Mouse (Mus musculus) heart, postnatal 0 days (tissue): ENCODE data around the gene Foxp1. TPM values are rescaled to one million over a fixed set of nuclear protein-coding genes. Genes with fewer than 3 reads are reported as not detected.

Experiments used
- ATAC-seq: fragments of 200-750 bp; cut with Nextera tagmentation; 2 replicates; pipeline ENCODE4 v1.8.0; 2017; ENCODE audit warnings: low read depth, moderate number of reproducible peaks, moderate library complexity; ENCODE audit not compliant: insufficient read depth
- DNase-seq: peaks from one replicate; pipeline ENCODE4 v3.0.0-alpha.2; 2016; ENCODE audit warnings: low spot score
- H3K27ac ChIP-seq: fragments of 300-500 bp; sonication (generic); 2 replicates; pipeline ENCODE4 v1.5.1; 2014; ENCODE audit warnings: low read depth, mild to moderate bottlenecking
- H3K27me3 ChIP-seq: fragments of 300-500 bp; sonication (generic); 2 replicates; pipeline ENCODE4 v1.6.1; 2014; ENCODE audit warnings: low read length, mixed read lengths; ENCODE audit not compliant: control insufficient read depth, insufficient read depth
- H3K36me3 ChIP-seq: fragments of 300-500 bp; sonication (generic); replicated peaks from 2 replicates; pipeline ENCODE4 v1.6.1; 2014; ENCODE audit warnings: low read length, mixed read lengths; ENCODE audit not compliant: control insufficient read depth, insufficient read depth
- H3K4me1 ChIP-seq: fragments of 300-500 bp; sonication (generic); 2 replicates; pipeline ENCODE4 v1.6.1; 2014; ENCODE audit warnings: antibody characterized with exemption; ENCODE audit not compliant: control insufficient read depth, insufficient read depth
- H3K4me2 ChIP-seq: fragments of 300-500 bp; sonication (generic); 2 replicates; pipeline ENCODE4 v1.6.1; 2014; ENCODE audit warnings: low read depth, mild to moderate bottlenecking, low read length, moderate library complexity
- H3K4me3 ChIP-seq: fragments of 300-500 bp; sonication (generic); 2 replicates; pipeline ENCODE4 v1.5.1; 2014; ENCODE audit warnings: low read depth, low read length
- H3K9ac ChIP-seq: fragments of 300-500 bp; sonication (generic); replicated peaks from 2 replicates; pipeline ENCODE4 v1.6.1; 2014; ENCODE audit warnings: low read depth, low read length, mixed read lengths
- H3K9me3 ChIP-seq: fragments of 300-500 bp; sonication (generic); replicated peaks from 2 replicates; pipeline ENCODE4 v1.6.1; 2016; ENCODE audit warnings: low read length; ENCODE audit not compliant: control insufficient read depth
- CTCF ChIP-seq: IDR thresholded peaks from 2 replicates; pipeline ENCODE4 v1.5.1; 2016; ENCODE audit warnings: antibody characterized with exemption, control low read depth, low read depth
- EP300 ChIP-seq: IDR thresholded peaks from 2 replicates; pipeline ENCODE4 v1.6.1; 2016; ENCODE audit warnings: antibody characterized with exemption, low read depth
- WGBS: fragments of 180-500 bp; shearing (Covaris S2); extraction: QIAGEN DNeasy Blood & Tissue Kit; methylation state at CpG from one replicate; pipeline ENCODE4 v1.1.7; 2014; 5-methylcytosine and 5-hydroxymethylcytosine counted together
- polyA plus RNA-seq: library from polyadenylated mRNA; unstranded; fragments of >200 nt; fragmentation: Nextera tagmentation; extraction: Ambion mirVana; gene quantifications from 2 replicates; pipeline ENCODE4 v1.2.1, GENCODE M21; 2015
- total RNA-seq: library from RNA; depleted of rRNA; stranded (reverse); fragments of >200 nt; gene quantifications from 2 replicates; pipeline ENCODE4 v1.2.3, GENCODE M21; 2014; ENCODE audit warnings: low replicate concordance

The Foxp1 gene
- total and polyA plus RNA-seq, 2 experiments from 2014 or later: 40.7 to 88.1 TPM

DNA sequence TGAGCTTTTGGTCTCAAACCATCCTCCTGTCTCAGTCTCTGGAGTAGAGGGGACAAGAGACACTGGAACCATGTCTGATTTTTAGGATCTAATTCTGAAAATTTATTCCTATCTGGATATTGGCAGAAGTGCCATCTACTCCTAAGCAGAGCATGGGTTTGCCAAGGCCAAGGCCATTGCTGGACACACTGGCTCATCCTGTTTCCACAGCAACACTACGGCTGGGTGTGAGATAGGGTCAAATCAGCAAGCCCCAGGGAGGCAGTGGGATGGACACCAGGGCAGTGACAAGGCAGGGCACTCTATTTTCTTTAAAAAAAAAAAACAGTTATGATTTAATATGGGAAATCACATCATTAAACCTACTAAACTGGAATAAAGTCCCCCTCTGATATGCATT is 405.1 kb downstream of the Foxp1 start:
- Histone ChIP-seq H3K4me2 (no peak overlapping the region), H3K27me3 (no peaks in the 10 kb centered on the region), H3K9me3 (no peaks in the 10 kb centered on the region), H3K4me3 (no peak overlapping the region), H3K4me1 (0 out of 2 replicates have a peak, but pooled peaks cover 8% of the 10 kb centered on the region), H3K36me3 (no peaks in the 10 kb centered on the region), H3K9ac (no peak overlapping the region), H3K27ac (no peak overlapping the region)
- ATAC-seq: no peak
- TF ChIP-seq CTCF (no peak), EP300 (no peak)
- WGBS: 67% methylated on average over 1 of the region's 1 CpGs
- DNase-seq: no peak

GRCm38 (mm10) chr6:99111856-99112255 is 410.7 kb downstream of the Foxp1 start:
- H3K36me3 ChIP-seq: no peaks in the 10 kb centered on the region
- H3K27me3 ChIP-seq: no peaks in the 10 kb centered on the region
- 0 out of 2 replicates have a peak, but pooled peaks cover 3% of the 10 kb centered on the region for H3K4me1 ChIP-seq
- no peak overlapping the region for H3K9ac ChIP-seq
- no peak overlapping the region for H3K4me2 ChIP-seq
- H3K27ac ChIP-seq: no peak overlapping the region
- no peaks in the 10 kb centered on the region for H3K9me3 ChIP-seq
- no peak for DNase-seq
- no peak overlapping the region for H3K4me3 ChIP-seq
- 79% methylated on average over 4 of the region's 4 CpGs for WGBS
- no peak for ATAC-seq
- TF ChIP-seq EP300: no peak
- no peak for TF ChIP-seq CTCF

- H3K27ac ChIP-seq: no peak overlapping the region
- H3K27me3 ChIP-seq: no peaks in the 10 kb centered on the region
- no peak overlapping the region for H3K4me2 ChIP-seq
- no peaks in the 10 kb centered on the region for H3K36me3 ChIP-seq
- peaks cover 16% of the 10 kb centered on the region; the same call in 1 of the 2 replicates for H3K4me1 ChIP-seq
- H3K4me3 ChIP-seq: no peak overlapping the region
- TF ChIP-seq EP300: no peak
- no peak for TF ChIP-seq CTCF
- WGBS: 74% methylated on average over 4 of the region's 4 CpGs
- ATAC-seq: no peak
- H3K9ac ChIP-seq: no peak overlapping the region
- DNase-seq: no peak
- no peaks in the 10 kb centered on the region for H3K9me3 ChIP-seq
Observed at GRCm38 (mm10) chr6:99108417-99108816, 414.1 kb downstream of the Foxp1 start.

- H3K4me3 ChIP-seq: no peak overlapping the region
- peaks cover 16% of the 10 kb centered on the region; the same call in 1 of the 2 replicates for H3K4me1 ChIP-seq
- no peaks in the 10 kb centered on the region for H3K27me3 ChIP-seq
- H3K36me3 ChIP-seq: no peaks in the 10 kb centered on the region
- H3K27ac ChIP-seq: no peak overlapping the region
- H3K4me2 ChIP-seq: no peak overlapping the region
- H3K9me3 ChIP-seq: no peaks in the 10 kb centered on the region
- WGBS: 73% methylated on average over 6 of the region's 6 CpGs
- no peak for ATAC-seq
- H3K9ac ChIP-seq: no peak overlapping the region
- TF ChIP-seq CTCF (no peak), EP300 (no peak)
- DNase-seq: no peak
Observed at GRCm38 (mm10) chr6:99107674-99108073, 414.8 kb downstream of the Foxp1 start.

DNA sequence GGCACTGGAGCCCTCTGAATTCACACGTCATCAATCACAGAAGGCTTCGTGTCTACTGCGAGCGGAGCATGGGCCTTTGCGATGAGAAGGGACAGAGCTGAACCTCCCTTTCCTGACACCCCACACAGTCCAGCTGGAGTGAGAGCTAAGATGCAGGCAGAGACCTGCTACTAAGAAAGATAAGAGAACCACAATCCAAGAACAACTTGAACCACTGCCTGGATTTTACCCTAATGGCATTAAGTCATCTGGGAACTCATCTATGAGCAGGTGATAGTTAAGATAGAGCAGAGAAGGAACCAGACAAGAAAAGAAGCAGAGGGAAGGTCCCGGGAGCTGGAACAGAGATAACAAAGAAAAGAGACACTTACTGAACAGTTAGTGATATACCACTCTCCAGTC is 415.4 kb downstream of the Foxp1 start:
- Histone ChIP-seq H3K27ac (no peak overlapping the region), H3K4me2 (no peak overlapping the region), H3K4me3 (no peak overlapping the region), H3K27me3 (no peaks in the 10 kb centered on the region), H3K9me3 (no peaks in the 10 kb centered on the region), H3K9ac (no peak overlapping the region), H3K4me1 (peaks cover 16% of the 10 kb centered on the region; the same call in 1 of the 2 replicates), H3K36me3 (no peaks in the 10 kb centered on the region)
- DNase-seq (no peak), ATAC-seq (no peak)
- 33% methylated on average over 6 of the region's 6 CpGs for WGBS
- TF ChIP-seq CTCF: no peak

- Histone ChIP-seq H3K36me3 (no peaks in the 10 kb centered on the region), H3K4me1 (peaks cover 21% of the 10 kb centered on the region; the same call in 1 of the 2 replicates), H3K9me3 (no peaks in the 10 kb centered on the region), H3K4me3 (no peak overlapping the region), H3K9ac (no peak overlapping the region), H3K27me3 (no peaks in the 10 kb centered on the region), H3K27ac (no peak overlapping the region), H3K4me2 (no peak overlapping the region)
- ATAC-seq (no peak), DNase-seq (no peak)
- WGBS: 44% methylated on average over 4 of the region's 4 CpGs
- TF ChIP-seq CTCF (no peak), EP300 (no peak)
Observed at GRCm38 (mm10) chr6:99105979-99106378, 416.5 kb downstream of the Foxp1 start.
